In genomic region chr17:62109052-62109451, GRCm38 (mm10) we compare ENCODE assay signal across 26 mouse cellular contexts.
"Had no signal": no experiment of that assay in that cellular context is flagged by ENCODE, and none has a peak within 500 bp of the region (broad histone marks: within the 10 kb centered on the region; RNA-seq: fewer than 3 reads in every experiment).

No protein-coding gene starts in this region.

- DNase-seq: gastrocnemius, postnatal 14 days; gastrocnemius, postnatal 36 days; heart, adult 11 months; heart, adult 2 months; heart, postnatal 14 days; heart, postnatal 36 days; kidney, adult 11 months; kidney, adult 2 months; kidney, adult 9 months; kidney, postnatal 14 days; kidney, postnatal 36 days; layer of hippocampus, adult 9-11 months; layer of hippocampus, postnatal 36 days; left cerebral cortex, postnatal 4 days had no signal

- H3K4me3 ChIP-seq: heart, adult 2 months; heart, embryonic 13.5 days; heart, embryonic 15.5 days; hindbrain, embryonic 13.5 days; hindbrain, embryonic 15.5 days; kidney, embryonic 15.5 days; limb, embryonic 13.5 days; limb, embryonic 15.5 days; liver, embryonic 12.5 days had no signal

- H3K9ac ChIP-seq: heart, embryonic 13.5 days; heart, embryonic 15.5 days; hindbrain, embryonic 13.5 days; hindbrain, embryonic 15.5 days; kidney, embryonic 15.5 days; limb, embryonic 13.5 days; limb, embryonic 15.5 days; liver, embryonic 12.5 days had no signal

- ATAC-seq: hindbrain, postnatal 0 days; intestine, embryonic 16.5 days; liver, embryonic 12.5 days had no signal

- H3K4me1 ChIP-seq: heart, embryonic 13.5 days; heart, embryonic 15.5 days; hindbrain, embryonic 13.5 days; hindbrain, embryonic 15.5 days; kidney, embryonic 15.5 days; limb, embryonic 13.5 days; limb, embryonic 15.5 days; liver, embryonic 12.5 days had no signal

- H3K36me3 ChIP-seq: heart, embryonic 13.5 days; heart, embryonic 15.5 days; hindbrain, embryonic 13.5 days; hindbrain, embryonic 15.5 days; kidney, embryonic 15.5 days; limb, embryonic 13.5 days; limb, embryonic 15.5 days; liver, embryonic 12.5 days had no signal

- H3K27me3 ChIP-seq: heart, embryonic 13.5 days; heart, embryonic 15.5 days; hindbrain, embryonic 13.5 days; hindbrain, embryonic 15.5 days; kidney, embryonic 15.5 days; limb, embryonic 13.5 days; limb, embryonic 15.5 days; liver, embryonic 12.5 days had no signal

- H3K27ac ChIP-seq: heart, adult 2 months; heart, embryonic 13.5 days; heart, embryonic 15.5 days; hindbrain, embryonic 13.5 days; hindbrain, embryonic 15.5 days; hindbrain, postnatal 0 days; kidney, embryonic 15.5 days; kidney, postnatal 0 days; limb, embryonic 13.5 days; limb, embryonic 15.5 days; liver, embryonic 12.5 days had no signal

- H3K9me3 ChIP-seq: heart, embryonic 15.5 days; hindbrain, embryonic 13.5 days; hindbrain, embryonic 15.5 days; kidney, embryonic 15.5 days; limb, embryonic 13.5 days; limb, embryonic 15.5 days; liver, embryonic 12.5 days had no signal

- H3K4me2 ChIP-seq: heart, embryonic 11.5 days; heart, embryonic 13.5 days; heart, embryonic 15.5 days; hindbrain, embryonic 13.5 days; hindbrain, embryonic 15.5 days; kidney, embryonic 15.5 days; limb, embryonic 13.5 days; limb, embryonic 15.5 days; liver, embryonic 12.5 days had no signal
